Mouse (Mus musculus) midbrain, embryonic 16.5 days (tissue): Measurements from ENCODE around the gene Il9. TPM values are rescaled to one million over a fixed set of nuclear protein-coding genes. Genes with fewer than 3 reads are reported as not detected.

ENCODE experiments used
- ATAC-seq: fragments of 200-750 bp; cut with Nextera tagmentation; 2 replicates; pipeline ENCODE4 v1.8.0; 2017; ENCODE audit warnings: moderate TSS enrichment
- H3K27ac ChIP-seq: fragments of 300-500 bp; sonication (generic); 2 replicates; pipeline ENCODE4 v1.5.1; 2014; ENCODE audit warnings: mild to moderate bottlenecking, low read length, mixed read lengths
- H3K27me3 ChIP-seq: fragments of 300-500 bp; sonication (generic); 2 replicates; pipeline ENCODE4 v1.6.1; 2014; ENCODE audit warnings: low read depth, low read length, mixed read lengths; ENCODE audit not compliant: control insufficient read depth, insufficient read depth
- H3K36me3 ChIP-seq: fragments of 300-500 bp; sonication (generic); 2 replicates; pipeline ENCODE4 v1.6.1; 2014; ENCODE audit warnings: mild to moderate bottlenecking, low read length, moderate library complexity, mixed read lengths; ENCODE audit not compliant: control insufficient read depth, insufficient read depth
- H3K4me1 ChIP-seq: fragments of 300-500 bp; sonication (generic); 2 replicates; pipeline ENCODE4 v1.6.1; 2014; ENCODE audit warnings: mild to moderate bottlenecking, low read length, mixed read lengths; ENCODE audit not compliant: control insufficient read depth, insufficient read depth
- H3K4me2 ChIP-seq: fragments of 300-500 bp; sonication (generic); 2 replicates; pipeline ENCODE4 v1.6.1; 2014; ENCODE audit warnings: mild to moderate bottlenecking, low read length, mixed read lengths
- H3K4me3 ChIP-seq: fragments of 300-500 bp; sonication (generic); 2 replicates; pipeline ENCODE4 v1.5.1; 2014; ENCODE audit warnings: low read depth, mild to moderate bottlenecking, low read length, moderate library complexity, mixed read lengths
- H3K9ac ChIP-seq: fragments of 300-500 bp; sonication (generic); 2 replicates; pipeline ENCODE4 v1.6.1; 2014; ENCODE audit warnings: low read depth, low read length, mixed read lengths
- H3K9me3 ChIP-seq: fragments of 300-500 bp; sonication (generic); replicated peaks from 2 replicates; pipeline ENCODE4 v1.6.1; 2014; ENCODE audit warnings: mild to moderate bottlenecking, low read length, mixed read lengths; ENCODE audit not compliant: control insufficient read depth, poor library complexity, severe bottlenecking
- WGBS: fragments of 180-500 bp; shearing (Covaris S2); extraction: QIAGEN DNeasy Blood & Tissue Kit; methylation state at CpG from one replicate; pipeline ENCODE4 v1.1.7; 2014; 5-methylcytosine and 5-hydroxymethylcytosine counted together
- polyA plus RNA-seq: library from polyadenylated mRNA; unstranded; fragments of >200 nt; fragmentation: Nextera tagmentation; extraction: Ambion mirVana; gene quantifications from 2 replicates; pipeline ENCODE4 v1.2.1, GENCODE M21; 2015

Il9 gene
- not detected in 2 replicates for polyA plus RNA-seq

- Histone ChIP-seq H3K9ac (no peak within 1 kb of the TSS), H3K4me1 (no peaks in the 10 kb centered on the region; the same call in 1 of the 2 replicates), H3K27ac (no peak within 1 kb of the TSS), H3K4me2 (no peak within 1 kb of the TSS), H3K4me3 (no peak within 1 kb of the TSS), H3K36me3 (no peaks in the 10 kb centered on the region), H3K9me3 (no peaks in the 10 kb centered on the region), H3K27me3 (no peaks in the 10 kb centered on the region)
- WGBS = 88% methylated on average over 3 of the region's 3 CpGs
- ATAC-seq = no peak
Measured at GRCm38 (mm10) chr13:56482146-56482545, at the start of gene Il9. Gene Il9, minus strand, starts transcription at chr13:56482246.

GRCm38 (mm10) chr13:56529685-56530084 is 47.6 kb upstream of the Il9 start:
- no peaks in the 10 kb centered on the region for H3K4me1 ChIP-seq
- H3K9me3 ChIP-seq = peaks cover 10% of the 10 kb centered on the region; the same call in 1 of the 2 replicates
- ATAC-seq = no peak
- WGBS = 70% methylated on average over 8 of the region's 8 CpGs
- no peak overlapping the region for H3K4me3 ChIP-seq
- no peak overlapping the region for H3K4me2 ChIP-seq
- no peak overlapping the region for H3K9ac ChIP-seq
- H3K27ac ChIP-seq = no peak overlapping the region
- H3K27me3 ChIP-seq = no peaks in the 10 kb centered on the region
- no peaks in the 10 kb centered on the region; the same call in 1 of the 2 replicates for H3K36me3 ChIP-seq

- Histone ChIP-seq H3K9ac (no peak overlapping the region), H3K36me3 (no peaks in the 10 kb centered on the region; the same call in 1 of the 2 replicates), H3K27me3 (no peaks in the 10 kb centered on the region), H3K9me3 (peaks cover 5% of the 10 kb centered on the region; the same call in 1 of the 2 replicates), H3K4me3 (no peak overlapping the region), H3K4me1 (no peaks in the 10 kb centered on the region), H3K4me2 (no peak overlapping the region), H3K27ac (no peak overlapping the region)
- ATAC-seq = no peak
- WGBS = 85% methylated on average over 4 of the region's 4 CpGs
Measured at GRCm38 (mm10) chr13:56529031-56529430, 47.0 kb upstream of the Il9 start.

DNA sequence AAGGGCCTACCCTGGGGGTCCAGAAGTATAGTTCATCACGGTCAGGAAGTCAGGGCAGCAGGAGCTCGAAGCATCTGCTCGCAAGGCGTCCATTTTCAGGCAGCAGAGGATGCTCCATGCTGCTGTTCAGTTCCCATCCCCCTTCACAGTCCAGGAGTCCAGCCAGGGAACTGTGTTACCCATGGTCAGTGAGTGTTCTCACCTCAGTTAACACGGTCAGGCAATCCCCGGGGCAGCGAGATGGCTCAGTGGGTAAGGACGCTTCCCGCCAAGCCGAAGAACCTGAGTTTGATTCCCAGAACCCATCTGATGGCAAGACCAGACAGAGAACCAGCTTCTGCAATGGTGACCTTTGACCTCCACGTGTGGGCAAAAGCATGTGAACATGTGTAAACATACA is 46.2 kb upstream of the Il9 start:
- Histone ChIP-seq H3K27me3 (no peaks in the 10 kb centered on the region), H3K4me1 (no peaks in the 10 kb centered on the region), H3K4me2 (no peak overlapping the region), H3K9me3 (no peaks in the 10 kb centered on the region), H3K9ac (no peak overlapping the region), H3K36me3 (no peaks in the 10 kb centered on the region), H3K27ac (no peak overlapping the region), H3K4me3 (no peak overlapping the region)
- WGBS = 91% methylated on average over 11 of the region's 11 CpGs
- ATAC-seq = no peak

DNA sequence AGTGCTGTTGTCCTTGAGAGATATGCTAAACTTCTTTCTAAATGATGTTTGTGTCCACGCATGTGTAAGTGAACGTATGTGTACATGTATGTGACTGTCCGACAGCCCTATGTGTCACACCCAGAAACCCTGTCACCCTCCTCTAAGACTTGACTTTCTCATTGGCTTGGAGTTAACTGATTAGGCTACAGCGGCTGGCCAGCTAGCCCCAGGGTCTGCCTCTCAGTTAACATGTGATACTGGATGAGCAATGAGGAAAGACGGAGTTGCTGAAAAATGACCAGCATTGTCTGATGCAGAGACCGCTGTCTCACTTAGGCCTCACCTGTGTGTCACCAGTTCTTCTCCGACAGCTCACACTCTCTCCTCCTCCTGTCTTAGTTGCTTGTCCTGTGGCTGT is 45.8 kb upstream of the Il9 start:
- H3K9me3 ChIP-seq = no peaks in the 10 kb centered on the region
- H3K4me3 ChIP-seq = no peak overlapping the region
- H3K9ac ChIP-seq = no peak overlapping the region
- H3K36me3 ChIP-seq = no peaks in the 10 kb centered on the region
- H3K27ac ChIP-seq = no peak overlapping the region
- no peaks in the 10 kb centered on the region for H3K27me3 ChIP-seq
- ATAC-seq = no peak
- H3K4me1 ChIP-seq = no peaks in the 10 kb centered on the region
- no peak overlapping the region for H3K4me2 ChIP-seq
- WGBS = 94% methylated on average over 7 of the region's 7 CpGs

DNA sequence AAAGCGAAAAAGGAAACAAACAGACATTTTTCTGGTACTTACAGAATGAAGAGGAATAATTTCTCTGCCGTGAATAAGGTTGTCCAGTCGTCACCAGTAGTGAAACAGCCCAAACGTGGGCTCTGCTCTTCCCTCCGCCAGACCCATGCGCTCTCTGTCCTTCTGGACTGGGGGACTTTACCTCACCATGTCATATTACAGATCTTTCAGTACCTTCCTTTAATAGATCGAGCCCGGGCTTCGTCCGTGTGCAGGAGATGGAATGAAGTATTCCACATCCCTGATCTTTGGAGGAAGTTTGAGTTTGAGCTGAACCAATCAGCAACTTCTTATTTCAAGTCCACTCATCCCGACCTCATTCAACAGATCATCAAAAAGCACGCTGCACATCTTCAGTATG is 44.8 kb upstream of the Il9 start:
- no peaks in the 10 kb centered on the region for H3K9me3 ChIP-seq
- H3K9ac ChIP-seq = no peak overlapping the region
- no peak overlapping the region for H3K4me2 ChIP-seq
- H3K27ac ChIP-seq = no peak overlapping the region
- no peak overlapping the region for H3K4me3 ChIP-seq
- H3K27me3 ChIP-seq = no peaks in the 10 kb centered on the region
- WGBS = 83% methylated on average over 12 of the region's 12 CpGs
- no peaks in the 10 kb centered on the region for H3K36me3 ChIP-seq
- no peak for ATAC-seq
- H3K4me1 ChIP-seq = no peaks in the 10 kb centered on the region

GRCm38 (mm10) chr13:56522821-56523167 is 40.7 kb upstream of the Il9 start:
- Histone ChIP-seq H3K27me3 (no peaks in the 10 kb centered on the region), H3K4me3 (peak overlapping the region; percentile 72), H3K4me2 (peak overlapping the region; percentile 94), H3K9ac (peak overlapping the region; percentile 80), H3K36me3 (no peaks in the 10 kb centered on the region), H3K9me3 (no peaks in the 10 kb centered on the region), H3K4me1 (no peaks in the 10 kb centered on the region), H3K27ac (peak overlapping the region; percentile 53; the same call in 1 of the 2 replicates)
- peak; percentile 25 for ATAC-seq
- whole genome bisulfite sequencing = 4% methylated on average over 8 of the region's 8 CpGs

- Histone ChIP-seq H3K27ac (peak within 1 kb of the TSS; percentile 53; the same call in 1 of the 2 replicates), H3K36me3 (no peaks in the 10 kb centered on the region), H3K4me2 (peak within 1 kb of the TSS; percentile 94), H3K27me3 (no peaks in the 10 kb centered on the region), H3K9me3 (no peaks in the 10 kb centered on the region), H3K4me1 (no peaks in the 10 kb centered on the region), H3K9ac (peak within 1 kb of the TSS; percentile 80), H3K4me3 (peak within 1 kb of the TSS; percentile 72)
- 1% methylated on average over 56 of the region's 56 CpGs for WGBS
- peak; percentile 98 for ATAC-seq
Measured at GRCm38 (mm10) chr13:56522081-56522820, 40.2 kb upstream of the Il9 start, which contains the start of gene Fbxl21. Gene Fbxl21, plus strand, starts transcription at chr13:56522472.

- Histone ChIP-seq H3K4me1 (no peaks in the 10 kb centered on the region), H3K27me3 (no peaks in the 10 kb centered on the region), H3K4me3 (no peak overlapping the region), H3K36me3 (no peaks in the 10 kb centered on the region), H3K9ac (no peak overlapping the region), H3K27ac (no peak overlapping the region), H3K9me3 (no peaks in the 10 kb centered on the region), H3K4me2 (no peak overlapping the region)
- 8% methylated on average over 7 of the region's 7 CpGs for WGBS
- ATAC-seq = no peak
Measured at GRCm38 (mm10) chr13:56516816-56517215, 34.8 kb upstream of the Il9 start.
